Mouse (Mus musculus): ENCODE measurements around the gene Slc41a2. TPM values are rescaled to one million over a fixed set of nuclear protein-coding genes. Genes with fewer than 3 reads are reported as not detected.

The Slc41a2 gene
- polyA plus RNA-seq, 1 experiment, result not detected

DNA sequence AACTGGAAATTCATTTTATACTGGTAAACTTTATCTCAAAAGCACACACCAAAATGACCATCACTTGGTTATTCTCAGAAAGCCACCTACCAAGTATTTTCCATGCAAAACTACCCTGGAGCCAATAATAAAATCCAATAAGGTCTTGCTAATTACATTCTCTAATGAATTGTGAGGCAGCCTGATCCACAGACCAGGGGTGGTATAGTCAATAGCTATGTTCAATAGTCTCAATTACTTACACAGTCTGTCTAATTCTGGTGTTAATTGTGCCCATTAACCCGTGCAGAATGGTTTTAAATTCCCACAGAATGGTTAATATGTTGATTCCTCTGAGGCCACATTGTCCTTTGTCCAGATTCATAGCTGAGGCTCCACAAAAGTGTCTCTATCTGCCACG lies 118.9 kb downstream of the Slc41a2 start:
- no peaks in the 10 kb centered on the region for H3K36me3 ChIP-seq (ENCODE audit: control insufficient read depth, insufficient read depth, low read length, poor library complexity, severe bottlenecking)
- no peaks in the 10 kb centered on the region for H3K27me3 ChIP-seq (ENCODE audit: control insufficient read depth, insufficient read depth, low read length, poor library complexity, severe bottlenecking)
- no peak overlapping the region for H3K9ac ChIP-seq (ENCODE audit: low read depth, poor library complexity, severe bottlenecking)
- H3K4me1 ChIP-seq (ENCODE audit: control insufficient read depth, insufficient read depth, low read length), result no peaks in the 10 kb centered on the region
- H3K27ac ChIP-seq (ENCODE audit: insufficient read depth, low read length), result no peak overlapping the region
- no peak for TF ChIP-seq EP300 (IDR thresholded peaks at IDR 0.05; ENCODE audit: insufficient read depth, low read depth, low read length)
- no peak for TF ChIP-seq POLR2A (IDR thresholded peaks at IDR 0.05; ENCODE audit: insufficient read depth, low read length)
- TF ChIP-seq CTCF (IDR thresholded peaks at IDR 0.05; ENCODE audit: low read depth, low read length), result no peak
- H3K4me3 ChIP-seq (ENCODE audit: low read depth, low read length), result no peak overlapping the region
- no peaks in the 10 kb centered on the region for H3K9me3 ChIP-seq (replicated peaks; ENCODE audit: control insufficient read depth, insufficient read depth, low read length, poor library complexity, severe bottlenecking)

GRCm38 (mm10) chr10:83217256-83217655 lies 120.4 kb downstream of the Slc41a2 start:
- H3K9ac ChIP-seq (ENCODE audit: low read depth, poor library complexity, severe bottlenecking), result no peak overlapping the region
- H3K4me1 ChIP-seq (ENCODE audit: control insufficient read depth, insufficient read depth, low read length), result no peaks in the 10 kb centered on the region
- H3K27ac ChIP-seq (ENCODE audit: insufficient read depth, low read length), result no peak overlapping the region
- H3K36me3 ChIP-seq (ENCODE audit: control insufficient read depth, insufficient read depth, low read length, poor library complexity, severe bottlenecking), result no peaks in the 10 kb centered on the region
- no peaks in the 10 kb centered on the region for H3K27me3 ChIP-seq (ENCODE audit: control insufficient read depth, insufficient read depth, low read length, poor library complexity, severe bottlenecking)
- no peaks in the 10 kb centered on the region for H3K9me3 ChIP-seq (replicated peaks; ENCODE audit: control insufficient read depth, insufficient read depth, low read length, poor library complexity, severe bottlenecking)
- no peak overlapping the region for H3K4me3 ChIP-seq (ENCODE audit: low read depth, low read length)
- TF ChIP-seq EP300 (IDR thresholded peaks at IDR 0.05; ENCODE audit: insufficient read depth, low read depth, low read length) (no peak), CTCF (IDR thresholded peaks at IDR 0.05; ENCODE audit: low read depth, low read length) (no peak), POLR2A (IDR thresholded peaks at IDR 0.05; ENCODE audit: insufficient read depth, low read length) (no peak)

- Histone ChIP-seq H3K9ac (ENCODE audit: low read depth, poor library complexity, severe bottlenecking) (no peak overlapping the region), H3K4me1 (ENCODE audit: control insufficient read depth, insufficient read depth, low read length) (no peaks in the 10 kb centered on the region), H3K4me3 (ENCODE audit: low read depth, low read length) (no peak overlapping the region), H3K27me3 (ENCODE audit: control insufficient read depth, insufficient read depth, low read length, poor library complexity, severe bottlenecking) (no peaks in the 10 kb centered on the region), H3K9me3 (replicated peaks; ENCODE audit: control insufficient read depth, insufficient read depth, low read length, poor library complexity, severe bottlenecking) (no peaks in the 10 kb centered on the region), H3K36me3 (ENCODE audit: control insufficient read depth, insufficient read depth, low read length, poor library complexity, severe bottlenecking) (no peaks in the 10 kb centered on the region), H3K27ac (ENCODE audit: insufficient read depth, low read length) (no peak overlapping the region)
- TF ChIP-seq EP300 (IDR thresholded peaks at IDR 0.05; ENCODE audit: insufficient read depth, low read depth, low read length), result no peak
- TF ChIP-seq POLR2A (IDR thresholded peaks at IDR 0.05; ENCODE audit: insufficient read depth, low read length), result no peak
- no peak for TF ChIP-seq CTCF (IDR thresholded peaks at IDR 0.05; ENCODE audit: low read depth, low read length)
These were observed 122.1 kb downstream of the Slc41a2 start for GRCm38 (mm10) chr10:83215559-83215958.

DNA sequence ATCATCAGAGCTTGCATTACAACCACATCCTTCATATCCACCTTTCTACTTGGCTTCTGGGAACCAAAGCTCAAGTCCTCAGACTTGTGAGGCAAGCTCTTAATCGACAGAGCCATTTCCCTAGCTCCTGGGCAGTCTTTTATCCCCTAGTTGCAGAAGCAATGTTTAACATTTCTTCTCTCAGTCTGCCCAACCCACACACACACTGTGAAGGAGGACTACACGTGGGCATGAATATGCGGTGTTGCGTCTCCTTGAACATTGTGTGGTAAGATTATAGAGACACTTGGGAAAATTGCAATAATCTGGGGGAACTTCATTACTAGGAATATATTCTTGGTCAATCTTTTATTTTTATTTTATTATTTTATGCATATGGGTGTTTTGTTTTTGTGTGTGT lies 125.1 kb downstream of the Slc41a2 start:
- H3K4me3 ChIP-seq (ENCODE audit: low read depth, low read length), result no peak overlapping the region
- TF ChIP-seq EP300 (IDR thresholded peaks at IDR 0.05; ENCODE audit: insufficient read depth, low read depth, low read length) (no peak), POLR2A (IDR thresholded peaks at IDR 0.05; ENCODE audit: insufficient read depth, low read length) (no peak), CTCF (IDR thresholded peaks at IDR 0.05; ENCODE audit: low read depth, low read length) (no peak)
- H3K27ac ChIP-seq (ENCODE audit: insufficient read depth, low read length), result no peak overlapping the region
- no peak overlapping the region for H3K9ac ChIP-seq (ENCODE audit: low read depth, poor library complexity, severe bottlenecking)
- no peaks in the 10 kb centered on the region for H3K36me3 ChIP-seq (ENCODE audit: control insufficient read depth, insufficient read depth, low read length, poor library complexity, severe bottlenecking)
- no peaks in the 10 kb centered on the region for H3K27me3 ChIP-seq (ENCODE audit: control insufficient read depth, insufficient read depth, low read length, poor library complexity, severe bottlenecking)
- H3K9me3 ChIP-seq (replicated peaks; ENCODE audit: control insufficient read depth, insufficient read depth, low read length, poor library complexity, severe bottlenecking), result no peaks in the 10 kb centered on the region
- H3K4me1 ChIP-seq (ENCODE audit: control insufficient read depth, insufficient read depth, low read length), result no peaks in the 10 kb centered on the region

DNA sequence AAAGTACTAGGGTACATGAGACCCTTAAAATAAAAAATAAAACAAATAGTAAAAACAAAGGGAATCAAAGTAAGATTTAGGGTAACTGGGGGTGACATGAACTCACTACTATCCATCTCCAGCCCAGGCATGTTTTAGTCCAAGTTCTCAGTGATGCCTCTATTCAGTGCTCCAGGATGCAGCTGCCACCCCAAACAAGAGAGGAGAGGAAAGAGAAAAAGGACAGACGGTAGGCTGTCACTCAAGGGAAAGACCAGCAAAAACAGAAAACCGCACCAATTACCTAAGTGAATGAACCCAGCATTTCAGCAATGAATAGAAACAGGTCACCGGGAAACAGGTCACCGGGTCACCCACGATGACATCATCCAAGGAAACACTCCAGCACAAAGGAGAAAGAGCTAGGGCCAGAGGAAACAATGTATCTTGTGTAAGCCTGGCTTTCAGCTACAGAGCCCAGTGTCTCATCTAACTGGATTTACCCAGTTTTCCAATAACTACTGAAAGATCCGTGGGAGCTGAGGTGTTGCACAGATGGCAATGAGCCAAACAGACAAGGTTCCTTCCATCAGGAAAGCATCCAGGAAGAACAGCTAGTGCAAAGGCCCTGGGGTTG lies 126.6 kb downstream of the Slc41a2 start:
- no peak overlapping the region for H3K27ac ChIP-seq (ENCODE audit: insufficient read depth, low read length)
- H3K9me3 ChIP-seq (replicated peaks; ENCODE audit: control insufficient read depth, insufficient read depth, low read length, poor library complexity, severe bottlenecking), result no peaks in the 10 kb centered on the region
- TF ChIP-seq CTCF (IDR thresholded peaks at IDR 0.05; ENCODE audit: low read depth, low read length) (no peak), POLR2A (IDR thresholded peaks at IDR 0.05; ENCODE audit: insufficient read depth, low read length) (no peak), EP300 (IDR thresholded peaks at IDR 0.05; ENCODE audit: insufficient read depth, low read depth, low read length) (no peak)
- H3K4me3 ChIP-seq (ENCODE audit: low read depth, low read length), result no peak overlapping the region
- H3K27me3 ChIP-seq (ENCODE audit: control insufficient read depth, insufficient read depth, low read length, poor library complexity, severe bottlenecking), result no peaks in the 10 kb centered on the region
- no peaks in the 10 kb centered on the region for H3K4me1 ChIP-seq (ENCODE audit: control insufficient read depth, insufficient read depth, low read length)
- no peak overlapping the region for H3K9ac ChIP-seq (ENCODE audit: low read depth, poor library complexity, severe bottlenecking)
- H3K36me3 ChIP-seq (ENCODE audit: control insufficient read depth, insufficient read depth, low read length, poor library complexity, severe bottlenecking), result no peaks in the 10 kb centered on the region

DNA sequence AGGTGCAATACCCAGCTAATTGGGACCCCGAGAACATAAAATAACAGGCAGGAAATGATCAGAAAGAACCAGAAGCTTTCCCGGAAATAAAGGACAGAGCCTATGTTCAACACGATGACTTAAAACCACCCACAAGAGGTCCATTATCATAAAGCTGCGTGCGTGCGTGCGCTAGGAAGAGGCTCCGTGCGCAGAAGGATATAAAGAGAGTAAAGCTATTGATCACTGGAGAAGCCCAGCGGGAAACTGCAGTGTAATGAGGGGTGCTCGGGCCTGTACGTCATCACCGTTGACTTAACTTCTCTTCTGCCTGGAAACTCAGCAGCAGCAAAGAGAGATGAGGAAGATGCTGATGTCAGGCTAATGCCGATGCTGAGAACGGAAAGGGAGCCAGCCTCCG lies 127.6 kb downstream of the Slc41a2 start:
- no peak overlapping the region for H3K4me3 ChIP-seq (ENCODE audit: low read depth, low read length)
- no peaks in the 10 kb centered on the region for H3K27me3 ChIP-seq (ENCODE audit: control insufficient read depth, insufficient read depth, low read length, poor library complexity, severe bottlenecking)
- no peaks in the 10 kb centered on the region for H3K36me3 ChIP-seq (ENCODE audit: control insufficient read depth, insufficient read depth, low read length, poor library complexity, severe bottlenecking)
- no peaks in the 10 kb centered on the region for H3K4me1 ChIP-seq (ENCODE audit: control insufficient read depth, insufficient read depth, low read length)
- no peak overlapping the region for H3K27ac ChIP-seq (ENCODE audit: insufficient read depth, low read length)
- TF ChIP-seq CTCF (IDR thresholded peaks at IDR 0.05; ENCODE audit: low read depth, low read length), result no peak
- no peak for TF ChIP-seq EP300 (IDR thresholded peaks at IDR 0.05; ENCODE audit: insufficient read depth, low read depth, low read length)
- TF ChIP-seq POLR2A (IDR thresholded peaks at IDR 0.05; ENCODE audit: insufficient read depth, low read length), result no peak
- no peaks in the 10 kb centered on the region for H3K9me3 ChIP-seq (replicated peaks; ENCODE audit: control insufficient read depth, insufficient read depth, low read length, poor library complexity, severe bottlenecking)
- no peak overlapping the region for H3K9ac ChIP-seq (ENCODE audit: low read depth, poor library complexity, severe bottlenecking)

All from ES-Bruce4 (cell line).